Mouse (Mus musculus) natural killer cell, adult 2 months (primary cell): ENCODE measurements around the gene Dgat2.

Experiments used
- DNase-seq, 2 experiments: peaks; one replicate each; pipeline ENCODE4 v3.0.0; 2022; ENCODE audit warnings: low spot score in 2 of 2

The Dgat2 gene

DNA sequence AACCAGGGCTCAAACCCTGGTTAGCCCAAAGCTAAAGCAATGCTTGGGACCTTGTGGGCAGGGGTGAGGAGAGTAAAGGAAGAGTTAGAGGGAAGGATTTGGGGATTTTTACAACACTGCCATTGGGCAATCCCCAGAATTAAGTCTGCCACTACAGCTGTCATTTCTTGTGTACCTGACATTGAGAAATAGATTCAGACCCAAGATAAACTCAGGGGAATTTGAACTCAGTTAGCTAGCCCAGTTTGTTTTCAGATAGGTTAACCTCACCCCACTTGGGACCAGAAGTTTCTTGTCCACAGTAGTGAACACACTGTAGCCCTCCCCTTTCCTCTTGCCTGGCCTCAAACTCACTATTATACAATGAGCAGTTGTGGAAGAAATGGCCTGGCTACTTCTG, 8.9 kb upstream of the Dgat2 start:
- DNase-seq: no peak

- no peak for DNase-seq
These were observed 7.4 kb upstream of the Dgat2 start for GRCm38 (mm10) chr7:99189885-99190284.

GRCm38 (mm10) chr7:99188630-99189029, 6.1 kb upstream of the Dgat2 start:
- DNase-seq: no peak

- DNase-seq: no peak
These were observed 4.9 kb upstream of the Dgat2 start for GRCm38 (mm10) chr7:99187451-99187850.

DNA sequence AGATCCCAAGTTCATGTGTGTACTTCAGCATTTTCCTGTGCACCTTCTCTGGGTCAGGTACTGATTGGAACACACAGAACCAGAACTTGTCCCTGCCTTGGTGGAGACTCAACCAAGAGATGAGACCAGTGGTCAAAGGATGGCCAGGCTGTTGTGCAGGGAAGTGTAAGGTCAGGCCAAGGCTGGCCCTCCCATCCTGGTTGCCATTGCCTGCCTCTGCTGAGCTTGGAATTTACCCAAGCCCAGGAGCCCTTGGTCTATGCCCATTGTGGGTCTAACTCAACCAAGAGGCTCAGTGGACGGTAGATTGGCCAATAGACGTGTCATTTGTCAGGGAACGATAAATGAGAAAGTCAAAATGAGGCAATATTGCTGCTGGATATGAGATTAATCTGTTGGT, 2.9 kb upstream of the Dgat2 start:
- DNase-seq: no peak

DNA sequence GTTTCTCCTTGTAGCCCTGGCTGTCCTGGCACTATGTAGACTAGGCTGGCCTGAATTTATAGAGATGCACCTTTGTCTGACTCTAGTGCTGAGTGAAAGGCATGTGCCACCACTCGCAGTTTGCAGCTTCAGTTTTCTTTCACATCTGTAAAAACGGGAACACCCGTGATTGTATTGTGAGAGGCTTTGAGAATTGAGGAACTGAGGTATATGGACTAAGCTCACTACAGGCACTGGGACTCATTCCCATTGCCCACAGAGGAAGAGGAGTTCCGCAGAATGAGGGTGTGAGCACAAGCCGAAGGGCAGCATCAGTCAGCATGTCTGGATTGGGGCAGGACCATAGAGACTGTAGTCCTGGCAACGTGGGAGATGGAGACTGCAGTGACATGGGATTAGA, 1.2 kb upstream of the Dgat2 start:
- peak in 1 of 2 experiments; percentile 33 for DNase-seq

GRCm38 (mm10) chr7:99181619-99182431, 694 bp downstream of the Dgat2 start:
- no peak for DNase-seq

- no peak for DNase-seq
These were observed 2.4 kb downstream of the Dgat2 start for GRCm38 (mm10) chr7:99180162-99180561.

DNA sequence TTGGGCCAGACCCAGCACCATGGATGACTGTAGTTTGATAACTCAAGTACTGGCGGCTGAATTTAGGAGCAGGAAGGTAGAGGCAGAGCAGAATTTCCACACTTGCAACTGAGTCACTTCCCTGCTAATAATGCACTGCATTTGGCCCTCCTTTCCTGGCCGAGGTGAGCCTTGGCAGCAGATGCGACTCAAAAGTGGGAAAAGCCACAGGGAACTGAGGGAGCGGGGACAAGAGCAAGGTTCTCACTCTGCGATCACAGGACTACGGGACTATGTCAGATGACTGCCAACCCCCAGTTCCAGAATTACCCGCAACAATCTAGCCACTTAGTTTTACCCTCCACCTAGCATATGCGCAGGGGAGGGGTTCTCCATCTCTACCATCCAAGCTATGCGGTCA, 3.2 kb downstream of the Dgat2 start:
- no peak for DNase-seq

- DNase-seq: no peak
These were observed 5.1 kb downstream of the Dgat2 start for GRCm38 (mm10) chr7:99177386-99177785.

DNA sequence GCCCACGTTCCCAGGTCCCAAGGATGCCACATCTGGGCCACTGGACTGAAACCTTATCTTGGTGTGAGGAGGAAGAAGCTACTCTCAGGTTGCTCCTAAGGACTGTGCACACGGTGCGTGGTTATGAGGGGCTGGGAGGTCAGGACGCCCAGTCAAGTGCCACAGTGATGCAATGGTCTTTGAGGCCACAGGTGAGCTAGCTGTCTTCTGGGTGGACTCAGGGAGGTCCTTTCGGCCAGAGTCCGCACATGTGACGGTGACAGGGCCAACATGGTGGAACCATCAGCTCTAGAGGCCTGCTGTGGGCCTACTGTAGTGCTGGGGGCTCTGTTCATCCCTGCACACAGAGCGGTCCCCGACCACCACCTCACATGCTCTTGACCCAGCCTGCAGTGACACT, 6.9 kb downstream of the Dgat2 start:
- DNase-seq: no peak

DNA sequence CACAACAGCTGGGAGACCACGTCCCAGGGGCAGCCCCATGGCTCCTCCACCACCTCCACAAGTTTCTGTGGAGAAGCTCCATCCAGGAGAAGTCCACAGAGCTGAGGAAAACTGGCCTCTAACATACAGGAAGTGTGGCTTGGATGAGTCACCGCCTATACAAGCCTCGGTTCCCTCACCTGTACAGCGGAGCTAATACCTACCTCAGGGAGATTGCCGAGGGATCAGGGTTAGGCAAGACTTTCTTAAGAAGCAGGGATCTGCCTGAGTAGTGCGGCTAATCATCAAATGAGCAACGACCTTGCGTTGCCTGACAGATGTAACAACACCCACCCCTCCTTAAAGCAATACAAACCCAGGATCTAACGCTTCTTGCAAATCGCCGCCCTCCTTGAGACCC, 7.4 kb downstream of the Dgat2 start:
- DNase-seq: no peak

- no peak for DNase-seq
These were observed 8.5 kb downstream of the Dgat2 start for GRCm38 (mm10) chr7:99174006-99174405.

- no peak for DNase-seq
These were observed 9.6 kb downstream of the Dgat2 start for GRCm38 (mm10) chr7:99172898-99173297.

DNA sequence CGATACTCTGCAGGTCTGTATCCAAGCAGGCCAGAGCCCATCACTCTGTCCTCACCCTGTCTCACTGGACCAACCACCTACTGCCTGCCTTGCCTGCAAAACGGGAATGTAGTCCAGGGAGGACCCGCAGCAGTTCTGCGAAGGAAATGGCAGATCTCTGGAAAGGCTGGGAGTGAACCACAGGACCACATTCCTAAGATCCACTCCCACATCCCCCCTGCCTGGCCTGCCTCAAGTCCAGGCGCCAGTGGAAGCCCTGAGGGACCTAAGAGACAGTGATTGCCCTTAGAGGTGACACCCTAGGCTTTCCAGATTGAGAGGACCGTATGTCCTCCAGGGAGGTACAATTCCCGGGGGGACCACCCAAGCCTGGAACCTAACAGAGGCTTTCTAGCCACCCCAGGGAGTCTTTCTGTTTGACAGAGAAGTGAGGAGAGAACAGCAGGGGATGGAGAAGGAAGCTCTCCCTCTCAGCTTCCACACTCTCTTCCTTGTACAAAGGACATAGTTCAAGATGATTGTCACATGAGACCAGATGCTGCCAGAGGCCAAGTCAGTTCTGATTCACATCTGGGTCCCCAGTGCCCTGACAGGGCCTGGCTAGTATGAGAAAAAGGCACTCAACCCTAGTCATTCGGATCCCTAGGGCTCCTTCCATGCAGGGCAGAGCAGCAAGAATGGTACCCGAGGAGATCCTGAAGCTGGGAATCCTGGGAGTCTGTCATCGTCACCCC, 10.6 kb downstream of the Dgat2 start:
- DNase-seq: no peak

GRCm38 (mm10) chr7:99170519-99170918, 12.0 kb downstream of the Dgat2 start:
- no peak for DNase-seq

- DNase-seq: no peak
These were observed 12.7 kb downstream of the Dgat2 start for GRCm38 (mm10) chr7:99169717-99170403.

GRCm38 (mm10) chr7:99168756-99169155, 13.8 kb downstream of the Dgat2 start:
- no peak for DNase-seq

GRCm38 (mm10) chr7:99167939-99168338, 14.6 kb downstream of the Dgat2 start:
- DNase-seq: no peak

- no peak for DNase-seq
These were observed 16.4 kb downstream of the Dgat2 start for GRCm38 (mm10) chr7:99166159-99166558.

GRCm38 (mm10) chr7:99164873-99165410, 17.6 kb downstream of the Dgat2 start:
- DNase-seq: no peak

GRCm38 (mm10) chr7:99162462-99162861, 20.1 kb downstream of the Dgat2 start:
- no peak for DNase-seq
